Mouse (Mus musculus): ENCODE results near the gene Poldip2.
"Not testable (repeated sequence)": the region's sequence is repeated elsewhere in the genome, so short reads cannot be mapped to it uniquely, and the experiment has no call there.

Gene Poldip2

GRCm38 (mm10) chr11:78501529-78501928 is 10.5 kb upstream of the Poldip2 start:
- DNase-seq (ENCODE audit: low spot score in 2 of 2): no peak

GRCm38 (mm10) chr11:78502909-78503650 is 8.9 kb upstream of the Poldip2 start, which contains the start of gene Sebox:
Gene Sebox, plus strand, starts transcription at chr11:78503447.
- no peak for DNase-seq (ENCODE audit: low spot score in 2 of 2)

GRCm38 (mm10) chr11:78505430-78505829 is 6.6 kb upstream of the Poldip2 start:
- DNase-seq (ENCODE audit: low spot score in 2 of 2): no peak

GRCm38 (mm10) chr11:78509148-78509547 is 2.8 kb upstream of the Poldip2 start:
- no peak for DNase-seq (ENCODE audit: low spot score in 2 of 2)

- DNase-seq (ENCODE audit: low spot score in 2 of 2): no peak
These were observed 1.3 kb downstream of the Poldip2 start for GRCm38 (mm10) chr11:78513106-78513790.

DNA sequence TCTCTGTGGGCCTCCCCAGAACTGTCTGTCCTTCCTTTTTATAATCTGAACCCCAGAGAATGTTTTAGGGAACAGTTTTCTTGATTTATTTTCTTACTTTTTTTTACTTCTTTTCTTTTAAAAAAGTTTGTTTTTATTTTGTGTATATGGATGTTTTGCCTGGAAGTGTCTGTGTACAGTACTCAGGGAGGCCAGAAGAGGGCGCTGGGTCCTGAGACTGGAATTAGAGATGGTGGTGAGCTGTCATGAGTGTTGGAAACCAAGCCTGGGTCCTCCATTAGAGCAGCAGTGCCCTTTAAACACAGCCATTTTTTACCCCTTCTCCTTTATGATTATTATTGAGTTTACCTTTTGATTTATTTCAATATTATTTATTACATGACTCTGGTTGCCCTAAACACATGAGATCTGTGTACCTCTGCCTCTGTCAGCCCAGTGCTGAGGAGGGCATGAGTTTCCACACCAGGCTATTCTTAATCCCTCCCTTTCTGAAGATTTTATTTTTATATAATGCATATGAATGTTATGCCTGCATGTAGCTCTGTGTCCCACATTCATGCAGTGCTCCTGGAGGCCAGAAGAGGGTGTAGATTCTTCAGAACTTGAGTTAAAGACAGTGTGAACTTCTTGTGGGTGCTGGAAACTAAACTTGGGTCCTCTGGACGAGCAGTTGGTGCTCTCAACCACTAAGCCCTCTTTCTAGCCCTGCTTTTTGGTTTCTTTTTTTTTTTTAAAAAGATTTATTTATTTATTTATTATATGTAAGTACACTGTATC is 3.7 kb downstream of the Poldip2 start:
- DNase-seq (ENCODE audit: low spot score in 2 of 2): no peak

- DNase-seq (ENCODE audit: low spot score in 2 of 2): no peak
These were observed 6.9 kb downstream of the Poldip2 start for GRCm38 (mm10) chr11:78518931-78519330.

DNA sequence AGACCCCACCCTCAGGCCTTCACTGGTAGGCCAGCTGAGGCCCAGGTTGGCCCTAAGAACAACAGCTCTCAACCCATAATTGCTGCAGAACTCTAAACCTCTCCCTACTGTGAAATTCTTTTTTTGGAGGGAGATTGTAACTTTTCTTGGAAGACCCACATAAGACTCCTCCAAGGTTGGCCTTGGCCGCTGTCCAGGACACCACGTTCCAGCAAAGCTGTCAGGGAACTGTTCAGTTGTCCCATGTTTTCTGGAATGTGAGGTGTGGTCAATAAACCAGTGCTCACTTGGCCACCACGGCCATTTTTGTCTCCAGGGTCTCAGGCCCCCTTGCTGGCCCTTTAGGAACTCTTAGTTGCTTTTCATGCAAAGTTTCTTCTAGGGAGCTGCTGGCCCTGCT is 9.9 kb downstream of the Poldip2 start:
- DNase-seq (ENCODE audit: low spot score in 2 of 2): no peak

GRCm38 (mm10) chr11:78522481-78522997 is 10.5 kb downstream of the Poldip2 start:
- no peak for DNase-seq (ENCODE audit: low spot score in 2 of 2)

GRCm38 (mm10) chr11:78523241-78523955 is 11.4 kb downstream of the Poldip2 start:
- no peak for DNase-seq (ENCODE audit: low spot score in 2 of 2)

DNA sequence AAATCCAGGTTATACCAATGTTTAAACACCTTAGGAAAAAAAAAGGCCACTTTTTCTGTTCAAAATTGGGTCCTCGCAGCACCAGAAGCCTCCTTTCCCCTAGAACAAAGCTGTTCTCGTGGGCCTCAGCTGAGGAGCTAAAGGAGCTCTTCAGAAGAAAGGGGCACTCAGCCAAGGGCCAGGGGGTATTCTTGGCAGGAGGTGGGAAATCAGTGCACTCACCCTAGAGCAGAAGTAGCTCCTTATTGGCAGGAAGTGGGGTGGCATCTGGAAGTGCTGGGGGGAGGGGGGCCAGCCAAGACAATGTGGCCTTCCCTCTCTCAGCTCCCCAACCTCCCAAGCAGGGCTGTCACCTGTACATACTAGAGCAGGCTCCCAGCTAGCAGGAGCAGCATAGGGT is 12.8 kb downstream of the Poldip2 start:
- peak in 1 of 2 experiments; percentile 72 for DNase-seq (ENCODE audit: low spot score in 2 of 2)

DNA sequence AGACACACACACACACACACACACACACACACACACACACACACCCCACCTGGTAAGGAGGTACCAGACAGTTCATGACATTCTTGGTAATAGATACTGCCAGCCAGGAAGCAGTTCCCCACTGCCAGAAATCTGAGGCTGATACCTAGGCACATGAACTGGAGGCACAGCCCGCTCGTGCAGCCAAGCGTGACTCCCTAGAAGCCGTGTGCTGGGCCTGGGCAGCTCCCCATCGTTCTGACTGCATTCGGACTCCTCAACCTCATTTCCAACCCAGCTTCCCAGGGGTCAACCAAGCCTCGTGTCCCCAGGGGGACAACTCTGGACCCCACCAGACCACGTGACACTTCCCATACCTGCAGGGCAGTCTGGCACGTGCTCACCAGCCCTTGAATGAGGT is 16.7 kb downstream of the Poldip2 start:
- DNase-seq (ENCODE audit: low spot score in 2 of 2): no peak

DNA sequence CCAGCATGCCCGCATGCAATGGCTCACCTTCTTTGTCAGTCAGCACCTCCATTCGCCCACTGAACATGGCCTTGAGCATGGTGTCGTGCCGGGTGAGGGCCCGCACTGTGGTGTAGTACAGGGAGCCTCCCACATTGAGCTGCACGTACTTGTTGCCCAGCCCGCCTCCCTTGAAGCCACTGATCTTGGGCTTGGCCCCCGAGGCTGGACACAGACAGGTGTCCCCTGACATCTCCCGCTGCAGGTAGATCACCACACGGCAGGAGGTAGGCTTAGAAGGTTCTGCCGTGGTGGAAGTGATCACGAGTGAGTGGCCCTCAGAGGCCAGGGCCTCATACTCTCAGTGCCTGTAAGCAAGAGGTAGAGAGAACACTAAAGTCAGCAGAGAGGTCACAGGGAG is 18.0 kb downstream of the Poldip2 start:
- DNase-seq (ENCODE audit: low spot score in 2 of 2): no peak

GRCm38 (mm10) chr11:78531046-78531445 is 19.1 kb downstream of the Poldip2 start:
- no peak for DNase-seq (ENCODE audit: low spot score in 2 of 2)

DNA sequence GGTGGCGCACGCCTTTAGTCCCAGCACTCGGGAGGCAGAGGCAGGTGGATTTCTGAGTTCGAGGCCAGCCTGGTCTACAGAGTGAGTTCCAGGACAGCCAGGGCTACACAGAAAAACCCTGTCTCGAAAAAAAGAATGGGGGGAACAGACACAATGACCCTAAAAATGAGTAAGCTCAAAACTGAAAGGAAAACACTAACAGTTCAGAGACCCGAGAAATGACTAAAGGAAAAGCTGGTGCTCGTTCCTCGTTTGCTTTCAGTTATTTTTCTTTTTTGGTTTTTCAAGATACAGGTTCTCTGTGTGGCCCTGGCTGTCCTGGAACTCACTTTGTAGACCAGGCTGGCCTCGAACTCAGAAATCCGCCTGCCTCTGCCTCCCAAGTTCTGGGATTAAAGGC is 19.5 kb downstream of the Poldip2 start:
- DNase-seq (ENCODE audit: low spot score in 2 of 2): not testable (repeated sequence)

DNA sequence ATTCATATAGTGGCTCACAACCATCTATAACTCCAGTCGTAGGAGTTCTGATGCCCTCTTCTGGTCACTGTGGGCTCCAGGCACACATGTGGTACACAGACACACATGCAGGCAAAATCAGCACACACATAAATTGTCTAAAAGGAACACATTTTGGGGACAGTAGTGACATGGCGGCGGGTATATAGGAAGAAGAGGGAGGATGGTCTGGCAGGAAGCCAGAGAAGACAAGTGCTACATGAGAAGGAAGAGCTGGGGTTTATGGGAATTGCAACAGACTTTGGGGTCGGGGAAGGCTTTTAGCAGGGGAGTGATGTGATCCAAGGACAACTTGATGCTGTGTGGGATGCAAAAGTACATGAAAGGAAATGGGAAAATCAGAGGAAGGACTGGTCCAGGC is 22.5 kb downstream of the Poldip2 start:
- no peak for DNase-seq (ENCODE audit: low spot score in 2 of 2)

DNA sequence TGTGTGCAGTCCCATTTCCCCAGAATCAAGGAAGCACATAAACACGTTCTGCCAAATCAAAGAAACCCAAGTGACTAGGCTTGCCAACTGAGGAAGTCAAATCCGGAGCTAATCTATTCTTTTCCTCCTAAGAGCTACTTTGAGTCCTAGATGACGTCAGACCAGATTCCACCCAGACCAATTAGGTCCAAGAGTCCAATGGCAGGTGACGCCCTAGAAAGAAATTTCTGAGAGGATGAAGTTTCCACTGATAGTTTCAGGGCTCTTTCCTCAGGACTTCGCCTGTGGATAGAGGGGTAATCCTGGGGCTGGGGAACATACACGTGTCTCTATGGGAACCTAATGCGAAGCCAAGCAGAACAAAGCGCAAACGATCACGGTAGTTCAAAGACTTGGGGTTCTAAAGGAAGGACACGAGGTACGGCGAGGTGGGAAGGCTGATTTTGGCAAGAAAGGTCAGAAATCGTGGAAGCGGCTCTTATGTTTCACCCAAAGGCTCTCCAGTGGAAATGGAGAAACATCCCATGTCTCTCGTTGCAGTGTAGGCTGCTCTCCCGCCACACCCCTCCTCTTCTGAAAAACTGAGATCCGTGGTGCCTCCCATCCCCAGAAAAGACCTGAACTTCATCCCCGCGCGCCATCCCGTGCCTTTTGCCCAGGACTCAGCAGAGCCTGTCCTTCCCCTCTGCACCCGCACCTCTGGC is 23.5 kb downstream of the Poldip2 start:
- DNase-seq (ENCODE audit: low spot score in 2 of 2): no peak

DNA sequence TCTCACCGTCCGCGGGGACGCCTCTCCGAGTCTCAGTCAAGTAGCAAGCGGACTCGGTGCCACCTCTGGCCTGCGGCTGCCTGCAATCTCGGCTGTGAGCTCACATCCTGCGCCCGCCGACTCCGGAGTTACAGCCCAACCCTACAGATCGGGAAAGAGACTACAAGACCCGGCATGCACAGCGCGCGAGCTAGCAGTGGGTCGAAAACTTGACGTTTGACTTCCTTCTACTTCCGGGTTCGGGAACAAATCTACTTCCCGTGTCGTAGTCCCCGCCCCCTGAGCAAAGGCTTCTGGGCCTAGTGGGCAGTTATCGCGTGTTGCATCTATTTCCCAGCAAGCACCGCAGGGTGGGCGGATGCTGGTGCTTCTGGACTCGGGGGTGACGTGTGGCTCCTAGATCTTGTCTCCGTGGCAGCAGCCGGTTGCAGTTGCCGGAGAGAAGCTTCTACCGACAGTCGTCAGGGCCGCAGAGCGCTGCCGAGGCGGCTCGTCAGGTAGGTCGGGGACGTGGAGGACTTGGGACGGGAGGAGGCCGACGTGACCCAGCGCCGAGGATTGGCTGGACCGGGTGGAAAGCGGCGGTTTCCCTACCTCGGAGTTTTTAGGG is 24.2 kb downstream of the Poldip2 start, which contains the start of the genes Tnfaip1 and Ift20:
Gene Tnfaip1 (minus strand): TSS at position 253 of the 610 bp plus-strand sequence.
Gene Ift20 (plus strand): TSS at position 282 of the 610 bp plus-strand sequence.
- DNase-seq (ENCODE audit: low spot score in 2 of 2): peak; percentile 99

DNA sequence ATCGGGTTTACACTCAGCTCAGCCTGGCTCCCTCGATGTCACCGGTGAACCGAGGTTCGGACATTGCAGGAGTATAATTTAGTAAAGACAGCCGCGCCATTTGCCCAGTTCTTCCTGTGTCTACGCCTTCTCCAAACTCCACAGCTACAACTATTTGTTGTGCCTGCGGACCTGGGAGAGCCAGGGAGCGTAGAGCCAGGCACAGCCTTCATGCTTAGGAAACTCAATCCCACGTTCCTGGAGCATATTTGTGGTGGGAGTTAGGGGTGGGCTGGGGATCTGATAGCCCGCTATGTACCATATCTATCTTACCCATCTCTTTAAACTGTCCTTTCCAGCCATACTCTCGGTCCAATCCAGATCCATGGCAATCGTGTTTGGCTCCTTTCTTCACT is 24.7 kb downstream of the Poldip2 start:
- DNase-seq (ENCODE audit: low spot score in 2 of 2): no peak

DNA sequence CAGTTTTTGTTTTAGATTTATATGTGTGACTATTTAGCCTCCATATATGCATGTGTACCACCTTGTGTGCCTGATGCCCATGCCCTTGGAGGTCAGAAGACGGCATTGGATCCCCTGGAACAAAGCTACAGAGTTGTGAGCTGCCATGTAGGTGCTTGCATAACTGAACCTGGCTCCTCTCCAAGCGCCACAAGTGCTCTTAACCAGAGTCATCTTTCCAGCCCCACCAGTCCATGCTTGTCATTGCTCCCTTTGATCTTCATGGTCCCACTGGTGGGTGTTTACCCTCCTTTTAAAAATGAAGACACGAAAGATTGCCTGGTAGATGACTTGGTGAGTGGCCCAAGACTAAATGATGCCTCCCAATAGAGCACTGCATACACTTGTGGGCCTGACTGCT is 28.4 kb downstream of the Poldip2 start:
- DNase-seq (ENCODE audit: low spot score in 2 of 2): no peak
